Mouse (Mus musculus) midbrain, embryonic 12.5 days (tissue): ENCODE data around the gene H2-Oa. TPM values are rescaled to one million over a fixed set of nuclear protein-coding genes. Genes with fewer than 3 reads are reported as not detected.
A peak's percentile ranks its signal among the peaks of the same experiment; 100 is the strongest.

Experiments used
- ATAC-seq: fragments of 200-750 bp; cut with Nextera tagmentation; 2 replicates; pipeline ENCODE4 v1.8.0; 2017; ENCODE audit warnings: low read depth, moderate TSS enrichment, moderate library complexity; ENCODE audit not compliant: low FRiP score
- H3K27ac ChIP-seq: fragments of 300-500 bp; sonication (generic); replicated peaks from 2 replicates; pipeline ENCODE4 v1.5.1; 2016; ENCODE audit warnings: mild to moderate bottlenecking
- H3K27me3 ChIP-seq: fragments of 300-500 bp; sonication (generic); 2 replicates; pipeline ENCODE4 v1.6.1; 2016; ENCODE audit warnings: mild to moderate bottlenecking
- H3K36me3 ChIP-seq: fragments of 300-500 bp; sonication (generic); 2 replicates; pipeline ENCODE4 v1.6.1; 2016
- H3K4me1 ChIP-seq: fragments of 300-500 bp; sonication (generic); 2 replicates; pipeline ENCODE4 v1.6.1; 2016
- H3K4me2 ChIP-seq: fragments of 300-500 bp; sonication (generic); replicated peaks from 2 replicates; pipeline ENCODE4 v1.6.1; 2016; ENCODE audit warnings: mild to moderate bottlenecking, moderate library complexity
- H3K4me3 ChIP-seq: fragments of 300-500 bp; sonication (generic); 2 replicates; pipeline ENCODE4 v1.5.1; 2016; ENCODE audit warnings: mild to moderate bottlenecking
- H3K9ac ChIP-seq: fragments of 300-500 bp; sonication (generic); replicated peaks from 2 replicates; pipeline ENCODE4 v1.6.1; 2016; ENCODE audit warnings: mild to moderate bottlenecking, moderate library complexity
- H3K9me3 ChIP-seq: fragments of 300-500 bp; sonication (generic); 2 replicates; pipeline ENCODE4 v1.6.1; 2016; ENCODE audit warnings: mild to moderate bottlenecking
- WGBS: fragments of 180-500 bp; shearing (Covaris S2); methylation state at CpG from one replicate; pipeline ENCODE4 v1.1.7; 2016; 5-methylcytosine and 5-hydroxymethylcytosine counted together
- polyA plus RNA-seq: library from polyadenylated mRNA; unstranded; fragments of >200 nt; fragmentation: Nextera tagmentation; extraction: Ambion mirVana; gene quantifications from 2 replicates; pipeline ENCODE4 v1.2.1, GENCODE M21; 2016

The H2-Oa gene
- polyA plus RNA-seq, 1 experiment from 2014 or later = 0.17 TPM

DNA sequence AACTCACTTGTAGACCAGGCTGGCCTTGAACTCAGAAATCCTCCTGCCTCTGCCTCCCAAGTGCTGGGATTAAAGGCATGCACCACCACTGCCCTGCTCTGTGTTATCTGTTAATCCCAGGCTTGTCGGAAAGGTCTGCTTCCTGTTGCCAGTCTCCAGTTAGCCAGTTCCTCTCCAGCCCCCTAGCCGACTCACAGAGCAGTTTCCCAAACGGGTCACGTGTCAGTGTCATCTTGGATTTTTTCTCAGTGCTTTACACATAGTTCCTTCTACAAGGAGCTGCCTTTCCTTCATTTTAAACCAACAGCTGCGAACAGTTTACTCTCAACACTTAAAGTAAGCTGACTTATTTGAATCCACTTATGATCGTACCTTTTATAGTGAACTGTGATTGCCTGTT, 32.5 kb downstream of the H2-Oa start:
- WGBS = 91% methylated on average over 6 of the region's 6 CpGs
- Histone ChIP-seq H3K27ac (no peak overlapping the region), H3K4me3 (no peak overlapping the region), H3K27me3 (peaks cover 23% of the 10 kb centered on the region), H3K9ac (no peak overlapping the region), H3K9me3 (no peaks in the 10 kb centered on the region), H3K4me2 (no peak overlapping the region), H3K36me3 (no peaks in the 10 kb centered on the region), H3K4me1 (peaks cover 22% of the 10 kb centered on the region)
- no peak for ATAC-seq

DNA sequence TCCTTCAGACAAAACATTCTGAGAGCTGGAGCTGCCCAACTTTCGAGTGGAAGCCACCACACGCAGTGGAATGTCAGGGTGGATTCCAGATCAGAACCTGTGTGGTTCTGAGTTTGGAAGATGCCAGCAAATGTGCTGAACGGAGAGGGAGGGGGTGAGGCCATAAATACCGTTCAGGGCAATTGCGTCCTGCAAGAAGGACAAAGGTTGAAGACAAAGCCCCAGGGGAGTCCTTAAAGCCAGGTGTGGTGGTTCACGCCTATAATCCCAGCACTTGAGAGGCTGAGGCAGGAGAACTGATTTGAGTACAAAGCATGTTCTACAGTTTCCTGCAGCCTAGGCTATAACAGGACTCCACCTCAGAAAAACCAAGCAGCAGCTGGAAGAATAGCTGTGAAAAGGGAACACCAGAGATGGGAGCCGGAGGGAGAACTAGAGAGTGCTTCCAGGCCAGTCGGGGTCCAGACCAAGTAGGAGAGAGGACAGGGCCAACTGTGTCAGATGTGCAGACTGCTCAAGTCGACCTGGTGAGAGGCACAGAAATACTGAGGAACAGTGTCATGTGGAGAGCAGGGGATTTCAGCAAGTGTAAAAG, 34.8 kb downstream of the H2-Oa start:
- Histone ChIP-seq H3K27ac (no peak overlapping the region), H3K9ac (0 out of 2 replicates have a peak overlapping the region, but pooled peaks have one; percentile 4), H3K4me2 (no peak overlapping the region), H3K36me3 (no peaks in the 10 kb centered on the region), H3K9me3 (no peaks in the 10 kb centered on the region), H3K4me1 (peaks cover 26% of the 10 kb centered on the region), H3K4me3 (no peak overlapping the region), H3K27me3 (peaks cover 24% of the 10 kb centered on the region)
- ATAC-seq = no peak
- 68% methylated on average over 9 of the region's 9 CpGs for WGBS

DNA sequence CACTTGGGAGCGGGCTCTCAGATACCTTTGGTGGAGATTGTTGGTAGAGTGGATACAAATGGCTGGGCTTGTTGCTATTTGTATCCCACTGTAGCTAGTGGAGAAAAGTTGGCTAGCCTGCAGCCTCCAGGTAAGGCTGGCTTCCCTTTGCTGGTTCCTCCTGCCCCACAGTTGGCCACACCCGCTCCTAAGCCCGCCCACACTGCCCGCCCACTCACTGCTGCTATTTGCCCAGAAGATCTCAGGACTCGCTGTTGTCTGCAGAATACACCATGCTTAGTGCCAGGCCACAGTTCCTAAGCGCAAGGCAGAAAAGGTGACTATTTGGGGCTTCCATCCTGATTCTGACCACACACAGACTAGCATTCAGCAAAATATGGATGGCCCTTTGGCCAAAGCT, 35.3 kb downstream of the H2-Oa start:
- Histone ChIP-seq H3K4me2 (no peak overlapping the region), H3K9ac (no peak overlapping the region), H3K4me3 (no peak overlapping the region), H3K9me3 (no peaks in the 10 kb centered on the region), H3K27ac (no peak overlapping the region), H3K4me1 (peaks cover 26% of the 10 kb centered on the region), H3K27me3 (peaks cover 24% of the 10 kb centered on the region), H3K36me3 (no peaks in the 10 kb centered on the region)
- ATAC-seq = no peak
- WGBS = 31% methylated on average over 6 of the region's 6 CpGs

DNA sequence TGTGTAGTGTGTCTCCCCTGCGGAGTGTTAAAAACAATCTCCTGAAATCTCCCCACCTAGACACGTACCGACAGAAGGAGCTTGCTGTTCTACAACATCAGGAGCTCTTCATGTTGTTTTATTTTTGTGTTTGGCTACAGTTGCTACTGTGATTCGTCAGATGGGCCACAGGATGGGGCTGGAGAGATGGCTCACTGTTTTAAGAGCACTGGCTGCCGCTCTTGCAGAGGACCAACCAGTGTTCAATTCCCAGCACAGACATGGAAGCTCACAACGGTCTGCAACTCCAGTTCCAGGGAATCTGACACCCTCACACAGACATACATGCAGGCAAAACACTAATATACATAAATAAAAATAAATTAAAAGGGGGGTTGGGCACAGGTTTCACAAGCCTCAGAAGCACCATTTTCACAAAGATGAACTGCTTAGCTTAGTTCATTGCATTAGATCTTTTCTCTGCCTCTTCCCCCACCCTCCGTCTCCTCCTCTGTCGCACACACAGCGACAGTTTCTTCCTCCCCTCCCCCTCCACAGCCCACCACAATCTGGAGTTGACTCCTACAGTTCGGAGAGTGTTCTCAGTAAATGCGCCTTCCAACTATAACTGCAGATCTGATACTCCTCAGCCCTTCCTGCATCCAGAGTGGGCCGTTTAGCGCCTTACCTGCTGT, 36.3 kb downstream of the H2-Oa start:
- WGBS = 25% methylated on average over 13 of the region's 13 CpGs
- H3K4me2 ChIP-seq = peak overlapping the region; percentile 29
- H3K4me3 ChIP-seq = 0 out of 2 replicates have a peak overlapping the region, but pooled peaks have one; percentile 7
- H3K9me3 ChIP-seq = no peaks in the 10 kb centered on the region
- peaks cover 24% of the 10 kb centered on the region for H3K27me3 ChIP-seq
- H3K9ac ChIP-seq = no peak overlapping the region
- H3K36me3 ChIP-seq = no peaks in the 10 kb centered on the region
- peaks cover 21% of the 10 kb centered on the region for H3K4me1 ChIP-seq
- ATAC-seq = no peak
- H3K27ac ChIP-seq = 0 out of 2 replicates have a peak overlapping the region, but pooled peaks have one; percentile 6

DNA sequence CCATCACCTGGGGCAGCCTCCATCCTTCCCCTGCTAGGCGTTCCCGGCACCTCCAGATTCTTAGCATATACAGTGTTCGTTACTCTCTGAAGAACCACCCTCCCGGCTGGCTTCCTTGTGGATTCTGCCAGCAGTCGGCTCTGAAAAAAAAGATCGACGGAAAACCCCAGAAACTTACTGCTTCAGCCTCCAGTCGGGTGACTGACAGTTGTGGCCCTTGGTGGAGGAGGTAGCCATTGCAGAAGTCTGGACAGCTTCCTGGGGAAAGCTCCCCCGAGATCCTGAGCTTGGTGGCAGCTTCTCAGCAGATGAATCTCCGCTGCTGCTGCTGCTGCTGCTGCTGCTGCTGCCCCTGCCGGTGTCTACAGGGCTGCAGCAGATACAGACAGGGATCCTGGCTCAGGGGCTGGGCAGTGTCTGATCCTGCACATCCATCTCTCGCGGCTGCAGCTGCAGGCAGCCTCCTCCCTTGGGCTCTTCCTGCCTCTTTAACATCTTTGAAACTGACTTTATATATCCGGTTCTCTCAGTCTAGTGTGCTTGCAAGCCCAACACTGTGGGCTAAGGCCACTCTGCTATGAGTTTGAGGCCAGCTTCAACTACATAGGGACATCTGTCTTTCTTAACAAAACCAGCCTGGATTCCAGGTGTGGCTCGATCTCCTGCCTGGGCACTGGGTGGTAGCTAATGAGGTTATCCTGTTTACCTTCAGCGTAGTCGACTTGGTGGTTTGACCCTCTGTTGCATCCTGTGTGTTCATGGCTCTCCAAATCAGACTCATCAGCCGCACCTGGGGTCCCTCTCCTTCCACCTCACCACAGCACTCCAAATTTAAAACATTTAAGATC, 37.0 kb downstream of the H2-Oa start:
- Histone ChIP-seq H3K36me3 (no peaks in the 10 kb centered on the region), H3K4me3 (peak overlapping the region; percentile 7; the same call in 1 of the 2 replicates), H3K27me3 (peaks cover 24% of the 10 kb centered on the region), H3K9ac (no peak overlapping the region), H3K27ac (0 out of 2 replicates have a peak overlapping the region, but pooled peaks have one; percentile 6), H3K4me1 (peaks cover 14% of the 10 kb centered on the region; the same call in 1 of the 2 replicates), H3K4me2 (peak overlapping the region; percentile 29), H3K9me3 (no peaks in the 10 kb centered on the region)
- no peak for ATAC-seq
- WGBS = 24% methylated on average over 18 of the region's 18 CpGs

DNA sequence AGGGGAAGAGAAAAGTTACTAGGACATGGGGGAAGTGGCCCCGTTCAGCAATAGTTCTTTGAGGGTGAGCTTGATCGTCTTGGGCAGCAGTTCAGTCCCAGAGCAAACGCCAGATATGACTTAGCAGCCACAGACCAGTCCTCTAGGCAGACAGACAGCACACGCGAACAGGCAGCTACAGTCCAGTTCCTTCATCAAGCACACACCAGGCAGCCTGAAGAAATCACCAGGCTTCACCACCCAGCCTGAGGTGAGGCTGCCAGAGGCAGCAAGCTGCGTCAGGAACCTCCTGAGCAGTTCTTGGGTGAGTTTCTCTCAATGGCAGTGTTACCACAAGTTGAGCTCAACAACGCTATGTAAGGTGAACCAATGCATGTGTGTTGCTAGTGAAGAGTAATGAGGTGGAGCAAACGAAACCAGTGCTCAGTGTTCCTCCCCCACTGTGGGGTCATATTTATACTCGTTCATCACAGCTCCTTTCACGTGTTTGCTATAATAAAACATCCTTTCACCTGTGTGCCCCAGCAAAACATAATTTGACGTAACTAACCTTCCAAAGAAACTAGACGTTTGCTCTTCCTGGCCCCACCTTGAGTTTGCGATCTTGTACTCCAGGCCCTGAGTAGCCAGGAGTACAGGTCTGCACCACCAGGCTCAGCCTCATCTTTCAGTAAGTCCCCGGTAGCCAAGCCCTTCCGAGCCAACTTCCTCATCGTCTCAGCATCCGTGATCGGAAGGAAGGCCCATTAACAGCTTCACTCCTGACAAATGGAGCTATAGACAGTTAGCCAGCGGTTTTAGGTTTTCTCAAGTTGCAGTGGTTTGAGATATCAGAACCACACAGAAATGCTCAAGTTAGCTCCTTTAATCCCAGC, 38.2 kb downstream of the H2-Oa start:
- Histone ChIP-seq H3K4me2 (no peak overlapping the region), H3K9ac (no peak overlapping the region), H3K27ac (no peak overlapping the region), H3K4me1 (peaks cover 14% of the 10 kb centered on the region; the same call in 1 of the 2 replicates), H3K27me3 (peaks cover 24% of the 10 kb centered on the region), H3K36me3 (no peaks in the 10 kb centered on the region), H3K4me3 (no peak overlapping the region), H3K9me3 (no peaks in the 10 kb centered on the region)
- ATAC-seq = no peak
- WGBS = 87% methylated on average over 19 of the region's 19 CpGs

DNA sequence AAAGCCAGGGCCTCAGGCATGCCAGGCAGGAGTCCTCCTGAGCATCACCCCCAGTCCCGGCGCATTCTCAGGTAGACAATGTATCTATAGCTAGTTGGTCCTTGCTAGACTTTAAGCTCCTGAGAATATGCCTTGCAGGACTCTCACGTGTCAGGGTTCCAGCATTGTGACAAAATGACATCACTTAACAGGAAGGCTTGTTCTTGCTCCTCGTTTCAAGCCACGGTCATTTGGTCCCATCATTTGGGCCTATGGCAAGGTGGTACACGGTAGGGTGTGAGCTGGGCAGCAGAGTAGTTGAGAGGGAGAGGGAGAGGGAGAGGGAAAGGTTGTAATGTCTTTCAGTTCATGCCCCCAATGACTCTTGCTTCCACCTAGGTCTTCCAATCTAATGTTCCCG, 39.8 kb downstream of the H2-Oa start:
- Histone ChIP-seq H3K4me2 (no peak overlapping the region), H3K27ac (no peak overlapping the region), H3K27me3 (peaks cover 30% of the 10 kb centered on the region), H3K9me3 (no peaks in the 10 kb centered on the region), H3K9ac (no peak overlapping the region), H3K4me3 (no peak overlapping the region), H3K4me1 (peaks cover 14% of the 10 kb centered on the region; the same call in 1 of the 2 replicates), H3K36me3 (no peaks in the 10 kb centered on the region)
- 74% methylated on average over 7 of the region's 7 CpGs for WGBS
- ATAC-seq = no peak

DNA sequence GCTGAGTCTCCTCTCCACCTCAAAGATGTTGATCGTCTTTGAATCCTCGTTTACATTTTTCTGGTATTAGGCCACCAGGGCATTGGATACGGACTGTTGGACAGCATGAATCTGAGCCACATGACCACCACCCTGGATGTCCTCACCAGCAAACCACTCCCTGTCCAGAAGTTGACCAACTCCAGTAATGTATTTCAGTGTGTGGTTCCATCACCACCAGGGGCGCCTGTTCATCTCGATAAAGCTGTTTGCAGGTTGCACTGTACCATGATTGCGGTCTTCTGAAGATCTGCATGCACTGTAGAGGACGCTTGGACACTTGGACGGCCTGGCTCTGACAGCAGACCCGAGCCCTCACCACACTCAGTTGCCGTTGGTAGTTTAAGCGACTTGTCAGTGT, 41.1 kb downstream of the H2-Oa start:
- 86% methylated on average over 11 of the region's 11 CpGs for WGBS
- H3K9ac ChIP-seq = no peak overlapping the region
- H3K4me3 ChIP-seq = no peak overlapping the region
- H3K36me3 ChIP-seq = no peaks in the 10 kb centered on the region
- H3K9me3 ChIP-seq = no peaks in the 10 kb centered on the region
- peaks cover 37% of the 10 kb centered on the region for H3K27me3 ChIP-seq
- H3K4me1 ChIP-seq = peaks cover 11% of the 10 kb centered on the region; the same call in 1 of the 2 replicates
- no peak overlapping the region for H3K4me2 ChIP-seq
- ATAC-seq = no peak
- H3K27ac ChIP-seq = no peak overlapping the region

DNA sequence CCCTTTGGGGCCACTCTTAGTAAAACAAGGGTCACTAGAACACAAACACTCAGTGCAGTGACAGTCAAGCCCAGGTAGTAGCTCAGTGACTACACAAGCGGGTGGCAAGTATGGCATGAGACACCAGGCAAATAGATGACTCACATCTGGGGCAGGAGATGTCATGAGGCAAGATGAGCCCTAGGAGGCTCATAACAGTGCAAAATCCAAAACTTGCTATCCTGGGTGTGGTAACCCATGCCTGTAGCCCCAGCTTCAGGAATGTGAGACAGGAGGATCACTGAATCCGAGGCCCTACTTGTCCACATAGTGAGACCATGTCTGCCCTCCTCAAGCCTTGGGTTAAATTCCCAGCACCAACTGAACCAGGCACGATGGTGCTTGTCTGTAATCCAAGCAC, 42.3 kb downstream of the H2-Oa start:
- no peaks in the 10 kb centered on the region for H3K9me3 ChIP-seq
- 86% methylated on average over 3 of the region's 3 CpGs for WGBS

DNA sequence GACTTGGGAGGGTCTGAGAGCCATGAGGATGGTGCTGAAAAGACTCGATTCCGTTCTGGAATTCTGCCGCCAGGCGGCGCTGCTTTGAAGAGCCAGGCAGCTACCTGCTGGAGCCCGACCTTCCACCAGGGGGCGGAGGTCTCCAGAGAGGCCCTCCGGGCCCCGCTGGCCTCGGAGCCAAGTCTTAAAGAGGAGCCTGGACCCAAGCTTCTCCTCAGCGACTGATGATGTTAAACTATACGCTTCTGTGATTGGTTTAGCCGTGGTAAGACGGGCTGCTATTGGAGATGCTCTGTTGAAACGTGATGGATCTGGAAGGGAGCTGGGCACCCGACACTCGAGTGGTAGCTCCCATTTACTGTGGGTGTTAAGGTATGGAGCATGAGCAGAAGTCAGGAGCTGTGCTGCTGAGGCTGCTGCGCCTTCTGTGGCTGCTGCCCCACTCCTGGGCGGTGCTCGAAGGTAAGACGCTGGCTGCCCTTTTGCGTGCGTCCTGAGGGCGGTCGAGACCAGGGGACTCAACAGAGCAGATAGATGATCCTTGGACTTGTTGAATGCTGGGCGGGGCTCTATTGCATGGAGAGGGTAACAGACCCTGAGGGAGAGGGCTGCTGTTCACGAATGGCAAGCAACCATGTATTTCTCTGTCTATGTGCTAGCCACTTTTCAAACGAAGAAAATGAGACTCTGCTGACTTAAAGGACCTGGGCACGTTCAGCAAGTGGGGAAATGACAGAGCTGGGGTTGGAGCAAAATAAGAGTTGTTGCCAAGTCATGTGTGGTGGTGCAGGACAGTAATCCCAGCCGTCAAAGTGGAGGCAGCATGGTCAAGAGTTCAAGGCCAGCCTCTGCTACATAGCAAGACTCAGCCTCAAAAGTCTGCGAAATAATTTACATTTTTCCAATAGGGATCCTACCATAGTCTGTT, 43.4 kb downstream of the H2-Oa start:
- WGBS = 7% methylated on average over 31 of the region's 31 CpGs
- H3K9ac ChIP-seq = no peak overlapping the region
- H3K4me2 ChIP-seq = peak overlapping the region; percentile 61
- H3K27ac ChIP-seq = no peak overlapping the region
- H3K4me1 ChIP-seq = peaks cover 15% of the 10 kb centered on the region
- no peaks in the 10 kb centered on the region for H3K9me3 ChIP-seq
- ATAC-seq = peak; percentile 98
- H3K27me3 ChIP-seq = peaks cover 48% of the 10 kb centered on the region
- H3K4me3 ChIP-seq = peak overlapping the region; percentile 36
- H3K36me3 ChIP-seq = no peaks in the 10 kb centered on the region

More for the DNA sequence above, 42.3 kb downstream of the H2-Oa start:
- ATAC-seq = no peak
- Histone ChIP-seq H3K4me1 (peaks cover 11% of the 10 kb centered on the region), H3K27me3 (peaks cover 40% of the 10 kb centered on the region), H3K4me2 (no peak overlapping the region), H3K27ac (no peak overlapping the region), H3K36me3 (no peaks in the 10 kb centered on the region), H3K9ac (no peak overlapping the region), H3K4me3 (no peak overlapping the region)
